Mouse (Mus musculus): ENCODE data around the gene Gnmt.

GRCm38 (mm10) chr17:46745506-46745905 lies 16.5 kb upstream of the Gnmt start:
- TF ChIP-seq POLR2A (IDR thresholded peaks at IDR 0.05; ENCODE audit: insufficient read length, low read depth) (no peak), POLR2AphosphoS2 (IDR thresholded peaks at IDR 0.05; ENCODE audit: insufficient read length, low read depth) (no peak), USF1 (IDR thresholded peaks at IDR 0.05; ENCODE audit: low read depth) (no peak), MAX (IDR thresholded peaks at IDR 0.05; ENCODE audit: low read depth) (no peak), E2F4 (IDR thresholded peaks at IDR 0.05; ENCODE audit: insufficient read depth) (no peak), MYOD1 (IDR thresholded peaks at IDR 0.05; ENCODE audit: control insufficient read depth in 1 of 3, insufficient read length in 2 of 3, low read depth in 2 of 3) (no peak), TCF12 (IDR thresholded peaks at IDR 0.05; ENCODE audit: insufficient read depth, poor library complexity, severe bottlenecking) (no peak)

All from myocyte (in vitro differentiated cells).